Mouse (Mus musculus) ES-E14 (cell line): ENCODE measurements around the gene Gm8897. TPM values are rescaled to one million over a fixed set of nuclear protein-coding genes. Genes with fewer than 3 reads are reported as not detected.
"Not testable (repeated sequence)": the region's sequence is repeated elsewhere in the genome, so short reads cannot be mapped to it uniquely, and the experiment has no call there.

ENCODE experiments used
- DNase-seq: peaks from one replicate; pipeline ENCODE4 v3.0.0-alpha.2; 2013; ENCODE audit warnings: low read depth, low spot score
- H3K27ac ChIP-seq: 2 replicates; pipeline ENCODE4 v1.5.1; 2012; ENCODE audit warnings: low read depth, mild to moderate bottlenecking, low read length, moderate library complexity, mixed read lengths; ENCODE audit not compliant: poor library complexity, insufficient read depth, severe bottlenecking
- H3K36me3 ChIP-seq: 2 replicates; pipeline ENCODE4 v1.6.1; 2012; ENCODE audit warnings: mild to moderate bottlenecking, low read length, moderate library complexity, mixed read lengths; ENCODE audit not compliant: control insufficient read depth, poor library complexity, insufficient read depth, severe bottlenecking
- H3K4me1 ChIP-seq, 2 experiments: fragments of 150-350 bp in 1 of 2; sonication (generic) in 1 of 2; 2 replicates each; pipeline ENCODE4 v1.6.1; 2012; ENCODE audit warnings: low read length in 2 of 2, mild to moderate bottlenecking in 1 of 2, mixed read lengths in 1 of 2; ENCODE audit not compliant: control insufficient read depth in 2 of 2, insufficient read depth in 2 of 2, poor library complexity in 1 of 2
- H3K4me3 ChIP-seq, 2 experiments: fragments of 150-350 bp in 1 of 2; sonication (generic) in 1 of 2; 2 replicates each; pipeline ENCODE4 v1.5.1; 2012; ENCODE audit warnings: low read length in 2 of 2, low read depth in 1 of 2, mild to moderate bottlenecking in 1 of 2, mixed read lengths in 1 of 2; ENCODE audit not compliant: insufficient read depth in 1 of 2, poor library complexity in 1 of 2, severe bottlenecking in 1 of 2
- H3K9ac ChIP-seq: 2 replicates; pipeline ENCODE4 v1.6.1; 2012; ENCODE audit warnings: low read depth, mild to moderate bottlenecking, low read length, mixed read lengths; ENCODE audit not compliant: poor library complexity, insufficient read depth, severe bottlenecking
- H3K9me3 ChIP-seq: fragments of 150-350 bp; sonication (generic); 2 replicates; pipeline ENCODE4 v1.6.1; 2012; ENCODE audit warnings: low read depth, mild to moderate bottlenecking, low read length; ENCODE audit not compliant: control insufficient read depth, insufficient read depth
- in situ Hi-C, 2 experiments: fragments of 600-800 bp; cut with MboI; formaldehyde crosslinking; loops; one replicate each; pipeline ENCODE4 v1.15.1; 2025; ENCODE audit warnings: low sequenced_read_pairs in 2 of 2, inconsistent platforms in 1 of 2; ENCODE audit not compliant: unreplicated experiment in 2 of 2
- total RNA-seq: library from RNA; depleted of rRNA; stranded (reverse); fragments of 300-350 nt; gene quantifications from 2 replicates; pipeline ENCODE4 v1.2.3, GENCODE M21; 2012; rRNA removed

Gene Gm8897
- total RNA-seq = not detected in 2 replicates

GRCm38 (mm10) chr5:11416118-11416517, at the start of gene Gm8897:
Gm8897 (plus strand) TSS chr5:11416418.
- H3K27ac ChIP-seq, in situ Hi-C loops, H3K36me3 ChIP-seq, H3K4me1 ChIP-seq, H3K9me3 ChIP-seq, H3K9ac ChIP-seq, DNase-seq, H3K4me3 ChIP-seq: not testable (repeated sequence)

DNA sequence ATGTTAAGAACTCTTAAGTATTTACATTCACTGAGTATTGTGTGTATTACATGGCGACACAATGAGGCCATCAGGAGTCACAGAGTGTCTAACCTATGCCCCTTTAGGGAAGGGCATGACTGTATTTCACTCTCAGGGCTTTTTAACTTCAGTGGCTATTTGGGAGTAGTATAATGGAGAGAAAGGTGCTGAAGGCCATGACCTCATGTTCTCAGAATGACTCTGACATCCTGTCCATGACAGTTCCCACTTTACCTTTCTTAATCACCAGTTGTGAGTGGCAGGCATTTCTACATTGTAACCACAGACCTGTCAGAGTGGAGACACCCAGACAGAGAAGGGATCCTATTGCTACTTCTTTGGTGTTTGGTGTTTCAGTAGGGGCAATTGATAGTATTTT, 473 bp downstream of the Gm8897 start:
- in situ Hi-C loops, H3K9ac ChIP-seq, H3K9me3 ChIP-seq, H3K4me3 ChIP-seq, DNase-seq, H3K27ac ChIP-seq, H3K36me3 ChIP-seq, H3K4me1 ChIP-seq: not testable (repeated sequence)

Other genes with a start within 250 kb of the Gm8897 start
- gene Gm5861, start 233.3 kb upstream of the Gm8897 start, total RNA-seq = not detected in 2 replicates
- gene Gm8890, start 160.4 kb upstream of the Gm8897 start, total RNA-seq = not detected in 2 replicates
- not detected in 2 replicates for gene Speer1, start 74.9 kb upstream of the Gm8897 start, total RNA-seq
- gene Gm8906, start 86.3 kb downstream of the Gm8897 start, total RNA-seq = not detected in 2 replicates
- not detected in 2 replicates for gene Gm6460, start 178.5 kb downstream of the Gm8897 start, total RNA-seq